Mouse (Mus musculus): ENCODE measurements around the gene Usp54.

DNA sequence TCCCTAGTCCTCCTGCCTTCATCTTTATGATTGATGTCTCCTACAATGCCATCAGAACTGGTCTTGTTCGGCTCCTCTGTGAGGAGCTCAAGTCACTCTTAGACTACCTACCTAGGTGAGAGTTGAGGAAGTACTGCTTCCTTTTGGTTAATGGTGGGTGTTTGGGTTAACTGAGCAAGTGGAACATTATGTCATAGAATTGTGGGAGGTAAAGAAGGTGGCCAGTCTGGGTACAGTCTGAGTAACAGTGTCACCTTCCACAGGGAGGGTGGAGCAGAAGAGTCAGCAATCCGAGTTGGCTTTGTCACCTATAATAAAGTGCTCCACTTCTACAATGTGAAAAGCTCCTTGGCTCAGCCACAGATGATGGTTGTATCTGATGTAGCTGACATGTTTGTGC lies 48.1 kb upstream of the Usp54 start:
- TF ChIP-seq CTCF (conservative IDR thresholded peaks at IDR 0.05; ENCODE audit: low read length) (no peak), POU5F1 (IDR thresholded peaks at IDR 0.05; ENCODE audit: borderline replicate concordance, low read length) (no peak), NANOG (IDR thresholded peaks at IDR 0.05; ENCODE audit: borderline replicate concordance, low read length) (no peak)

Measured in E14TG2a.4 (cell line).